Mouse (Mus musculus) G1E-ER4 (cell line): ENCODE results near the gene Plbd1. TPM values are rescaled to one million over a fixed set of nuclear protein-coding genes. Genes with fewer than 3 reads are reported as not detected.

Experiments used
- GATA1 ChIP-seq: IDR thresholded peaks from one replicate; pipeline ENCODE4 v1.8.0; 2012; ENCODE audit warnings: low read length, inconsistent platforms
- polyA plus RNA-seq: library from polyadenylated mRNA; stranded (reverse); fragments of >175 nt; gene quantifications from 2 replicates; pipeline ENCODE4 v1.2.3, GENCODE M21; 2012

Gene Plbd1
- polyA plus RNA-seq, 1 experiment = not detected

DNA sequence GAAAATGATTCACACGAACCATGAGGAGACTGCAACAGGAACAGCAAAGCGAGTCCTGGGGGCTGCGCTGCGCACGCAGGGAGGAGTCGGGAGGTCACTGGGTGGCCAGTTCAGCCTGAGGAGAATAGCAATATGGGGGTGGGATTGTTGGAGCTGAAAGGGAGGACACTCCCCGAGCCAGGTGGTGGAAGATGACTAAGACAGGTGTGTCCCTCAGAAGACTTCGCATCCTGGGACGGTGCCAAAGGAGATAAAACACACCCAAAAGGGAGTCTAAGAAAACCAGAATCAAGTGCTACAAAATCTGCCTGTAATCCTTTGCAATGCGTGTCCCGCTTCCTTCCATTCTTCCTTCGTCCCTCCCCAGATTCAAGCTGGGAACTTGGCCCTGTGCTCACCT, 36.3 kb downstream of the Plbd1 start:
- TF ChIP-seq GATA1 = no peak

DNA sequence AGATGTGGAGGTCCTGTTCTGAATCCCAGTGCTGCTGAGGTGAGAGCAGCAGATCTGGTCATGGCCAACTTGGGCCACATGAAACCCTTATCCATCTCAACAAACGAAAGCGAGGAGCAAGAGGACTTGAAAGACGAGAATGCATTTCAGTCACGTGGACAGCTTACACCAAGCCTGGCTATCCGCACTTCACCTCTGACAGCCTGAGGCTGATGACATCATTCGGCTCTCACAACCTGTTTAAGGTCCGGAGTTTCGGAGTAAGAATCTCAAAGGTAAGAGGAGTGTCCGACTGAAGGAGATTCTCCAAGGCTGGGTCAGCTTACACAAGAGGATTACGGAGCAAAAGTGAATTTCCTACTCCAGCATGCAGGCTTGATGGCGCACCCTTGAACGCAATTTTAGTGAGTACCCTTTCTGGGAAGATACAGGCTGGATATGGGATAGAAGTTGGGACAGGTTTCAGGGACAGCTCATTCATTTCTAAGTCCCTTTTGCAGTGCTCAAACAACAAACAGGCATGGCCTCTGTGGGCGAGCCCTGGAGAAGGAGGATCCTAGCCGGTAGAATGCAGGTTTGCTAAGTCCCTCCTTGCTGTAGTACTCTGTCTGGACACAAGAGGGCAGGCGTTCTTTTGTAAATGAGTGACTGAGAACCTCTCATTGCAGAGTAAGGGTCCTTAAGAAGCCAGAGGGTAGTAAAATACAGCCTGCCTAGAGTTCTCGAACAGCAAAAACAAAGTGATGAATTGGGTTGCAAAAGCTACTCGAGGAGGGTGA, 41.2 kb downstream of the Plbd1 start:
- no peak for TF ChIP-seq GATA1

DNA sequence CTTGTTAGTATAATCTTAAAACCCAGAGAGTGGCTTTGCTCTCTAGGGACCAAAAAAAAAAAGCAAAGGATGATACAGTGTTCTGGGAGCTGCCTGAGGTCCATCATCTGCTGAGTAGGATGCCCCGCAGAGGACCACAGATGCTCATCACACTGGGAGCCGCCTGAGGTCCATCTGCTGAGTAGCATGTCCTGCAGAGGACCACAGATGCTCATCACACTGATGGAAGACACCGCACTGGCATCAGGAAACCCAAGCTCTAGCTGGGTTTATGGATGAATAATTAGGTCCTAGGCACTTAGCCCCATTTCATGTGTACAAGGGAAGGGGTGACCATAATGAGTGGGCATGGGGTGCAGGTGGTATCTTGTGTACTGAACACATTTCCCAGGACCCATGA, 47.6 kb downstream of the Plbd1 start:
- no peak for TF ChIP-seq GATA1

DNA sequence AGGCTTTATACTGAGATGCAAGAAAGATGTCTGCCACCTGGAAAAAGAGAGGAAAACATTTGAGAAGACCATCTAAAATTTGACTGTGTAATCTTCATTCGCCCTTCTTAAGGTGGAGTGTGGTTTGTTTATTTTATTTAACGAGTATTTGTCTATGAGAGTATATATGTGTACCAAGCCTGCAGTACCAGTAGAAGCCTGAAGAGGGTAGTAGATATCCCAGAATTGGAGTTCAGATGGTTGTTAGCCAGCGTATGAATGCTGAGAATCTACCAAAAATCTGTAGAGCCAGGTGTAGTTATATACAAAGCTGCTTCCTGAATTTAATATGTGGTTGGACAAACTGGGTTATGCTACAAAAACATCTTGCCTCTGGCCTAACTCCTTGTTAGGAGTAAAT, 49.4 kb downstream of the Plbd1 start:
- no peak for TF ChIP-seq GATA1

DNA sequence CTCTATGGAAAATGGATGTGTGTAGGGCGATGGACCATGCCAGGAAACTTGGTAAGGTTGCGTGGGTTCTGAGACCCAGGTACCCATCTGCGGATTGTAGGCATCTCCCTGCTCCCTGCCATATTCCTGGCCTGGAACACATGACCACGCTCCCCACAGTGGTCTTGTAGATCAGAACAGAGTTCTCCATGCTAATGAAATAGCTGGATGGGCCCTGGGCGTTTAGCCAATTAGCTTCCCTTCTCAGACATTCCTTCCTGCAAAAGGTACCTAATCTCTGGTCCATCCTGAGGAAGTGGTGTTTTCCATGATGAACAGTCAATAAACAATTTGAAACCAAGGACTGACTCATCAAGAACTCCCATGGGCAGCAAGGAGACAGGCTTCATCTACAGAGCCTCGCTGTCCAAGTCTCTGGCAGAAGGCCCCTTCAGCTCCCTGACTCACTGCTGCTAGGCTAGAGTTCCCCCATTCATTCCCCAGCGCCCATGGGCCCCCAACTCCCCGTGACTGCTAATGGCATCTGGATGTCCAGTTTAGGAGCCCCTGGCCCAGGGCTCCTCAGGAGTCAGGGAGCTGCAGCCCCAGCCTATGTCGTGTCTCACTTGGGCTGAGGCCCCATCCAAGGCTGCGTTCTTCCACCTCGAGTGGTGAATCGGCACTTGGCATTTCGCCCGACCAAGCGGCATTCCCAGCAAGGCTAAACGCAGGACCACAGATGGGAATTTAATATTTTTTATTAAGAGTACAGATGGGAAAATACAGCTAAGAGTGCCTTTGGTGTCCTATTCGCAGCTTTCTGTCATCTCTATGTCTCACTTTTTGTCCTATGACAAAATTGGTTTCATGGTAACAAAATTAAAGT, 50.1 kb downstream of the Plbd1 start:
- no peak for TF ChIP-seq GATA1

DNA sequence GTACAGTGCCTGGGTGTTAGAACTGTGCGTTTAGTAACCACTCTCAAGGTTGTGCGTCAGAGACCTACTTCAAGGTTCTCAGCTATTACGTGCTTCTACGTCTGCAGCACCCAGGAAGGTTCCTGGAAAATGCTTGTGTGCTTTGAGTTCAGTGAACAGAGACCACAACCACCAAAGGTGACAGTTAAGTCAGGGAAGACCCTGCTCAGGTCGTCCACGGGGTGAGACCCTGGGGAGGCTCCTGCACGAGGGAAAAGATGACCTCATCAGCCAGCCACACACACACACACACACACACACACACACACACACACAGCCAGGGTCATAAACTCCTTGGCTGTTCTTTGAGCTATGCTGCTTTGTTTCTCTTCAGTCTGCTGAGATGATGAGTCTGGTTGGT, 59.1 kb downstream of the Plbd1 start:
- no peak for TF ChIP-seq GATA1

DNA sequence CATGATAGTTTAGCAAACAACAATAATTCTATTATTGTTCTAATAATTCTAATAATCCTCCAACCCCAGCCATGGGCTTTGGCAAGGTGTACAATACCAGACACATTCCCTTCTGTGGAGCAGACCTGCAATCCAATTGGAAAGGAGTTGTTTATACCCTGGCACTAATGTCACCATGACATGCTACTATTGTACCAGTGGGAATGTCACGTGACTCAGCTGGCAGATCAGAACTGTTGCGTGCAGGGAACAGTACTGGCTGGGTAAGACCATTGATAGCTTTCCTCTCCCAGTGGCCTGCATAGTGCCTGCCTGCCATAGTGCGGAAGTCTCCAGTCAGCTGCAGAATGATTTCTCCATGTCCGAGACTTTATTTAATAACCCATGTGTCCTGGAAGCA, 67.2 kb downstream of the Plbd1 start:
- TF ChIP-seq GATA1 = no peak

DNA sequence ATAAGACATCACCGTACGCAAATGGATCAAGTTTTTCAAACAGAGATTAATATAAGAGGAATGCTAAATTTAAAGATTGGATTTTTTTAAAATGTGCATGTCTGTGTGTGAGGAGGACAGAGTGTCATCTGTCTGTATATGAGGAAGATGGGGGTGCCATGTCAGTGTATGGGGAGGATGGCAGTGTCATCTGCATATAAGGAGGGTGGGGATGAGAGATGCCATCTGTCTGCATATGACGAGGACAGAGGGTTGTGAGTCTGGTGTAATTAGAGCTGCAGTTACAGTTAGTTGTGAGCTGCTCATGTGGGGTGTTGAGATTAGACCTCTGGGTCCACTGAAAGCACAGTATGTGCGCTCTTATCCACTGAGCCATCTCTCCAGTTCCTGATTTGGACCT, 71.0 kb downstream of the Plbd1 start:
- no peak for TF ChIP-seq GATA1

DNA sequence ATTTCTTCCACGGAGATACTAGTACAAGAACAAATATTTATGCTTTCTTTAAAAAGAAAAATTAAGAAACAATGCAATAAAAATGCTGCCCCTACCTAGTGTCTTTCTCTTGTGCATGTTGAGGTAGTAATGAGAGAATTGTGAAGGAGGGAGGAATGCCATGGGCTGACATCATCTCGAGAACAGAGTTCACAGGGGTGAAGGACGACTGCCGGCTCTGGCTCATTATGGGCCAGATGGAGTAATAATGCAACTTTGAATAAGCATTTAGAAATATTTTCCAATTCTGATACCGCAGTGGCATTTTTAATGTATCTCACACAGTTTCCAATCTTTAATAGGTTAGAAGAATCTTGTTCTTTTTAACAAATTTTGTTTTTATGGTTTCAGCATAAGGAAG, 95.7 kb downstream of the Plbd1 start:
- TF ChIP-seq GATA1 = no peak

Other genes starting within 250 kb of the Plbd1 start
- not detected in 2 replicates for gene E330021D16Rik, start 246.4 kb downstream of the Plbd1 start, polyA plus RNA-seq
- 21.5 and 24.4 TPM in 2 replicates for gene Atf7ip, start 155.8 kb downstream of the Plbd1 start, polyA plus RNA-seq
- not detected in 2 replicates for gene Gucy2c, start 119.8 kb upstream of the Plbd1 start, polyA plus RNA-seq
- 1.3 and 1.4 TPM in 2 replicates for gene Hist4h4, start 142.5 kb upstream of the Plbd1 start, polyA plus RNA-seq
- gene H2afj, start 146.3 kb upstream of the Plbd1 start, polyA plus RNA-seq = 320 and 434 TPM in 2 replicates
- gene BC049715, start 165.7 kb upstream of the Plbd1 start, polyA plus RNA-seq = 0.95 and 2.0 TPM in 2 replicates
- gene Wbp11, start 166.3 kb upstream of the Plbd1 start, polyA plus RNA-seq = 311 and 372 TPM in 2 replicates
- gene Smco3, start 173.5 kb upstream of the Plbd1 start, polyA plus RNA-seq = not detected in 2 replicates
- gene Art4, start 195.8 kb upstream of the Plbd1 start, polyA plus RNA-seq = 1.4 and 2.0 TPM in 2 replicates
- gene Mgp, start 213.9 kb upstream of the Plbd1 start, polyA plus RNA-seq = not detected in 2 replicates